Mouse (Mus musculus) heart, adult 2 months (tissue): Measurements from ENCODE around the gene Slc50a1. TPM values are rescaled to one million over a fixed set of nuclear protein-coding genes. Genes with fewer than 3 reads are reported as not detected.

Experiments
- DNase-seq, 2 experiments: peaks; one replicate each; pipeline ENCODE4 v3.0.0; 2021
- H3K27ac ChIP-seq: fragments of 200-600 bp; 2 replicates; pipeline ENCODE4 v1.8.1; 2022
- H3K27me3 ChIP-seq: fragments of 200-500 bp; 2 replicates; pipeline ENCODE4 v1.6.1; 2012; ENCODE audit warnings: mild to moderate bottlenecking, low read length, inconsistent platforms, mixed read lengths; ENCODE audit not compliant: control insufficient read depth, insufficient read depth
- H3K36me3 ChIP-seq: fragments of 200-500 bp; 2 replicates; pipeline ENCODE4 v1.6.1; 2012; ENCODE audit warnings: low read length, inconsistent platforms; ENCODE audit not compliant: control insufficient read depth, insufficient read depth
- H3K4me1 ChIP-seq: fragments of 200-500 bp; 2 replicates; pipeline ENCODE4 v1.6.1; 2011; ENCODE audit warnings: low read length; ENCODE audit not compliant: control insufficient read depth, insufficient read depth
- H3K4me3 ChIP-seq: fragments of 200-600 bp; 2 replicates; pipeline ENCODE4 v1.8.1; 2022
- H3K79me2 ChIP-seq: fragments of 200-500 bp; replicated peaks from 2 replicates; pipeline ENCODE4 v1.6.1; 2012; ENCODE audit warnings: mild to moderate bottlenecking, inconsistent platforms, low read length, moderate library complexity, mixed read lengths; ENCODE audit not compliant: control insufficient read depth, insufficient read depth
- H3K9ac ChIP-seq: fragments of 200-500 bp; 2 replicates; pipeline ENCODE4 v1.6.1; 2012; ENCODE audit warnings: low read depth, mild to moderate bottlenecking, control low read depth, inconsistent platforms, low read length, mixed read lengths
- CTCF ChIP-seq: fragments of 200-600 bp; IDR thresholded peaks from 2 replicates; pipeline ENCODE4 v1.8.1; 2022; ENCODE audit warnings: antibody characterized with exemption, mild to moderate bottlenecking, moderate library complexity
- EP300 ChIP-seq: fragments of 200-500 bp; IDR thresholded peaks from 2 replicates; pipeline ENCODE4 v1.6.1; 2011; ENCODE audit warnings: low read depth, low read length, control low read depth; ENCODE audit not compliant: insufficient read depth
- POLR2A ChIP-seq: fragments of 200-500 bp; IDR thresholded peaks from 2 replicates; pipeline ENCODE4 v1.6.1; 2011; ENCODE audit warnings: mild to moderate bottlenecking, low read depth, low read length, control low read depth; ENCODE audit not compliant: insufficient read depth
- WGBS: fragments of 180-500 bp; shearing (Covaris S2); methylation state at CpG from one replicate; pipeline ENCODE4 v1.1.7; 2018; 5-methylcytosine and 5-hydroxymethylcytosine counted together
- intact Hi-C: fragments of 180-260 bp; cut with DNase I; formaldehyde crosslinking; loops from one replicate; pipeline ENCODE4 v1.15.1; 2025
- polyA plus RNA-seq: library from polyadenylated mRNA; depleted of rRNA; stranded (reverse); fragments of >200 nt; gene quantifications from 2 replicates; pipeline ENCODE4 v1.2.3, GENCODE M21; 2012
- total RNA-seq, 2 experiments: library from RNA; stranded (reverse); gene quantifications; 2 replicates each; pipeline ENCODE4 v1.2.3; 2021

The Slc50a1 gene
- total and polyA plus RNA-seq, 3 experiments, result 17.3 to 105 (median 23.3) TPM

- 13% methylated on average over 4 of the region's 4 CpGs for WGBS
Observed at GRCm38 (mm10) chr3:89282291-89282643, 11.9 kb upstream of the Slc50a1 start.

GRCm38 (mm10) chr3:89281579-89282290 is 11.4 kb upstream of the Slc50a1 start:
- TF ChIP-seq CTCF (peak; percentile 97), EP300 (peak; percentile 99), POLR2A (no peak; the same call in 1 of the 2 replicates)
- Histone ChIP-seq H3K9ac (peak overlapping the region; percentile 58), H3K4me3 (peak overlapping the region; percentile 84), H3K79me2 (no peaks in the 10 kb centered on the region), H3K27me3 (no peaks in the 10 kb centered on the region), H3K36me3 (no peaks in the 10 kb centered on the region), H3K4me1 (peaks cover 8% of the 10 kb centered on the region), H3K27ac (peak overlapping the region; percentile 99)
- WGBS, result 15% methylated on average over 20 of the region's 20 CpGs
- intact Hi-C loops, result loop anchor here (1.0 kb wide), 2 partner anchors 31 to 35 kb away; partner anchors contain the start of gene Trim46
- DNase-seq, result peak; percentile 89 to 91

More at GRCm38 (mm10) chr3:89282291-89282643, 11.9 kb upstream of the Slc50a1 start:
- intact Hi-C loops, result loop anchor here (1.0 kb wide), 2 partner anchors 32 to 36 kb away; partner anchors contain the start of gene Trim46
- H3K4me3 ChIP-seq, result no peak overlapping the region
- TF ChIP-seq CTCF (no peak; the same call in 1 of the 2 replicates), POLR2A (no peak), EP300 (no peak)
- no peak overlapping the region for H3K27ac ChIP-seq
- no peaks in the 10 kb centered on the region for H3K79me2 ChIP-seq
- H3K4me1 ChIP-seq, result peaks cover 8% of the 10 kb centered on the region
- H3K27me3 ChIP-seq, result no peaks in the 10 kb centered on the region
- H3K36me3 ChIP-seq, result no peaks in the 10 kb centered on the region
- DNase-seq, result no peak
- no peak overlapping the region for H3K9ac ChIP-seq

- WGBS, result under 1% methylated on average over 52 of the region's 52 CpGs
- peak; percentile 81 to 85 for DNase-seq
- H3K27ac ChIP-seq, result peak within 1 kb of the TSS; percentile 99
- H3K36me3 ChIP-seq, result peaks cover under 1% of the 10 kb centered on the region; the same call in 1 of the 2 replicates
- intact Hi-C loops, result no loop called here
- TF ChIP-seq POLR2A, result peak; percentile 81; the same call in 1 of the 2 replicates
- 0 out of 2 replicates have a peak, but pooled peaks have one; percentile 44 for TF ChIP-seq EP300
- TF ChIP-seq CTCF, result peak; percentile 46
- peak within 1 kb of the TSS; percentile 84 for H3K4me3 ChIP-seq
- H3K79me2 ChIP-seq, result no peaks in the 10 kb centered on the region
- H3K27me3 ChIP-seq, result no peaks in the 10 kb centered on the region
- peak within 1 kb of the TSS; percentile 58 for H3K9ac ChIP-seq
- H3K4me1 ChIP-seq, result peaks cover 11% of the 10 kb centered on the region
Observed at GRCm38 (mm10) chr3:89280606-89281511, 10.5 kb upstream of the Slc50a1 start, which contains the start of gene Efna1. Efna1 (minus strand) TSS chr3:89281142.

GRCm38 (mm10) chr3:89280050-89280605 is 9.8 kb upstream of the Slc50a1 start:
- H3K79me2 ChIP-seq, result no peaks in the 10 kb centered on the region
- intact Hi-C loops, result no loop called here
- peak in 1 of 2 experiments; percentile 36 for DNase-seq
- H3K36me3 ChIP-seq, result peaks cover 8% of the 10 kb centered on the region; the same call in 1 of the 2 replicates
- H3K27me3 ChIP-seq, result no peaks in the 10 kb centered on the region
- WGBS, result 1% methylated on average over 29 of the region's 29 CpGs
- H3K4me3 ChIP-seq, result peak overlapping the region; percentile 84
- H3K4me1 ChIP-seq, result peaks cover 12% of the 10 kb centered on the region
- H3K27ac ChIP-seq, result peak overlapping the region; percentile 99
- peak overlapping the region; percentile 58 for H3K9ac ChIP-seq
- TF ChIP-seq POLR2A (no peak), EP300 (no peak), CTCF (no peak)

GRCm38 (mm10) chr3:89279153-89279890 is 9.0 kb upstream of the Slc50a1 start:
- 3% methylated on average over 35 of the region's 35 CpGs for WGBS
- Histone ChIP-seq H3K27ac (peak overlapping the region; percentile 99), H3K4me3 (peak overlapping the region; percentile 84), H3K27me3 (no peaks in the 10 kb centered on the region), H3K36me3 (peaks cover 10% of the 10 kb centered on the region; the same call in 1 of the 2 replicates), H3K79me2 (no peaks in the 10 kb centered on the region), H3K4me1 (peaks cover 15% of the 10 kb centered on the region), H3K9ac (peak overlapping the region; percentile 82)
- TF ChIP-seq EP300 (peak; percentile 78), CTCF (no peak), POLR2A (peak; percentile 98)
- intact Hi-C loops, result loop anchor here (1.0 to 2.0 kb wide), 2 partner anchors 9 to 69 kb away; partner anchors contain the start of genes Adam15 and Slc50a1
- DNase-seq, result peak; percentile 91 to 92
